Mouse (Mus musculus): ENCODE measurements around the gene Ptger1. TPM values are rescaled to one million over a fixed set of nuclear protein-coding genes. Genes with fewer than 3 reads are reported as not detected.

Ptger1 gene
- total RNA-seq, 2 experiments from 2014 or later: 0.44 to 0.53 TPM

GRCm38 (mm10) chr8:83693609-83694236 lies 27.2 kb downstream of the Ptger1 start:
- intact Hi-C loops (cut with DNase I): no loop called here
- peak in 1 of 2 experiments; percentile 28 for DNase-seq

DNA sequence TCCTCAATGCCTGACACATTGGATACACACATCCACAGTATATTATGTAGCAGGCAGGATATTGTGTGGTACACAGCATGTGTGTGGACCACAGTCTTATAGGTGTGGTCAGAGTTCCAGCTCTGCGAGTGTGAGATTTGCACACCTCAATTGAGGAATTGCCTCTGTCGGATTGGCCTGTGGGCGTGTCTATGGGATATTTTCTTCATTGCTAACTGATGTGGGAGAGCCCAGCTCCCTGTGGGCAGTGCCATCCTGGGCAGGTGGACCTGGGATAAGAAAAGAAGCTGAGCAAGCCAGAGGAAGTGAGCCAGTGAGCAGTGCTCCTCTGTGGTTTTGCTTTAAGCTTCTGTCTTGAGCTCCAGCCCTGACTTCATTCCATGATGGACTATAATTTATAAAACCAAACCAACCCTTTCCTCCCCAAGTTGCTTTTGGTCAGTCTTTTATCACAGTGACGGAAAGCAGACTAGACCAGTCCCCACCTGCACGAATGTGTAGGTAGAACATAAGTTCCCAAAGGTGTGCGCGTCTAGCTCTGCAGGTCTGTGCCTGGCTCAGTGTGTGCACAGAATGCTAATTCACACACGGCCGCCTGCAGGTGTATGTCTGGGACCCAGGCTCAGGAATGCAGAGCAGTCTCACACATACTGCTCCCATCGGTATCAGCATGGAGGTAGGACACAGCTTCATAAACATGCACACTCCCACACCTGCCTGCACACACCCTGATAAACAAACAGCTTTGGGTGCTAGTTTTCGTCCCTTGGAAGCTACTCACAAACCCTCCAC lies 28.1 kb downstream of the Ptger1 start:
- intact Hi-C loops (cut with DNase I): loop anchor here (5.0 kb wide), 1 partner anchor 32 kb away; no protein-coding TSS in a partner anchor
- no peak for DNase-seq

GRCm38 (mm10) chr8:83695351-83696106 lies 29.1 kb downstream of the Ptger1 start:
- intact Hi-C loops (cut with DNase I): loop anchor here (5.0 kb wide), 1 partner anchor 33 kb away; no protein-coding TSS in a partner anchor
- DNase-seq: peak; percentile 31 to 35

- peak; percentile 51 to 56 for DNase-seq
- intact Hi-C loops (cut with DNase I): loop anchor here (2.0 to 5.0 kb wide), 2 partner anchors 17 to 35 kb away; partner anchors contain the start of gene Ddx39
Measured at GRCm38 (mm10) chr8:83697374-83698220, 31.1 kb downstream of the Ptger1 start.

- intact Hi-C loops (cut with DNase I): loop anchor here (2.0 to 5.0 kb wide), 2 partner anchors 17 to 36 kb away; partner anchors contain the start of gene Ddx39
- DNase-seq: peak; percentile 37 to 43
Measured at GRCm38 (mm10) chr8:83698291-83698660, 31.8 kb downstream of the Ptger1 start.

- intact Hi-C loops (cut with DNase I): loop anchor here (2.0 to 5.0 kb wide), 2 partner anchors 16 to 37 kb away; partner anchors contain the start of gene Ddx39
- peak; percentile 83 to 88 for DNase-seq
Measured at GRCm38 (mm10) chr8:83698661-83699453, 32.4 kb downstream of the Ptger1 start, which contains the start of gene Pkn1. Pkn1 (minus strand) TSS chr8:83699179.

- intact Hi-C loops (cut with DNase I): loop anchor here (2.0 to 5.0 kb wide), 2 partner anchors 15 to 37 kb away; partner anchors contain the start of gene Ddx39
- no peak for DNase-seq
Measured at GRCm38 (mm10) chr8:83699566-83699965, 33.1 kb downstream of the Ptger1 start.

GRCm38 (mm10) chr8:83700423-83701085 lies 34.1 kb downstream of the Ptger1 start:
- intact Hi-C loops (cut with DNase I): no loop called here
- DNase-seq: no peak

GRCm38 (mm10) chr8:83703426-83703825 lies 36.9 kb downstream of the Ptger1 start:
- intact Hi-C loops (cut with DNase I): no loop called here
- DNase-seq: no peak

- intact Hi-C loops (cut with DNase I): no loop called here
- no peak for DNase-seq
Measured at GRCm38 (mm10) chr8:83706411-83706810, 39.9 kb downstream of the Ptger1 start.

DNA sequence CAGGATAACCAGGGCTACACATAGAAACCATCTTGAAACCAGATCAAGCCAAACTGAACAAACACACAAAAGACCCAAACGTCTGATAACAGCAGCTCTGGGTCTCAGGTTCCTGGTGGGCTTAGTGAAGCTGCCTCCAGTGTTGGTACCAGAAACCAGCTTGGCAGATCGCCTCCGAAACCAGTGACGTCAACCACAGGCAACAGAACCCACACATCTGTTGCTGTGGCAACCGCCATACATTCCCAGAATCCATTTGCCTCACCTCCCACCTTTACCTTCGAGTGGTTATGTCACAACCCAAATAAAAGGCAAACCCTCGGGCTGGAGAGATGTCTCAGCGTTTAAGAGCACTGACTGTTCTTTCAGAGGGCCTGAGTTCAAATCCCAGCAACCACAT lies 41.1 kb downstream of the Ptger1 start:
- no peak for DNase-seq
- intact Hi-C loops (cut with DNase I): no loop called here

- no peak for DNase-seq
- intact Hi-C loops (cut with DNase I): loop anchor here (2.0 kb wide), 1 partner anchor 16 kb away; the partner anchor contains the start of gene Pkn1
Measured at GRCm38 (mm10) chr8:83714676-83715030, 48.2 kb downstream of the Ptger1 start.

- intact Hi-C loops (cut with DNase I): loop anchor here (2.0 kb wide), 1 partner anchor 16 kb away; the partner anchor contains the start of gene Pkn1
- DNase-seq: peak; percentile 92 to 94
Measured at GRCm38 (mm10) chr8:83715031-83715690, 48.7 kb downstream of the Ptger1 start, which contains the start of gene Ddx39. Ddx39 (plus strand) TSS chr8:83715177.

GRCm38 (mm10) chr8:83715771-83716170 lies 49.3 kb downstream of the Ptger1 start:
- no peak for DNase-seq
- intact Hi-C loops (cut with DNase I): loop anchor here (2.0 kb wide), 1 partner anchor 17 kb away; the partner anchor contains the start of gene Pkn1

- intact Hi-C loops (cut with DNase I): no loop called here
- DNase-seq: no peak
Measured at GRCm38 (mm10) chr8:83716563-83716962, 50.1 kb downstream of the Ptger1 start.

DNA sequence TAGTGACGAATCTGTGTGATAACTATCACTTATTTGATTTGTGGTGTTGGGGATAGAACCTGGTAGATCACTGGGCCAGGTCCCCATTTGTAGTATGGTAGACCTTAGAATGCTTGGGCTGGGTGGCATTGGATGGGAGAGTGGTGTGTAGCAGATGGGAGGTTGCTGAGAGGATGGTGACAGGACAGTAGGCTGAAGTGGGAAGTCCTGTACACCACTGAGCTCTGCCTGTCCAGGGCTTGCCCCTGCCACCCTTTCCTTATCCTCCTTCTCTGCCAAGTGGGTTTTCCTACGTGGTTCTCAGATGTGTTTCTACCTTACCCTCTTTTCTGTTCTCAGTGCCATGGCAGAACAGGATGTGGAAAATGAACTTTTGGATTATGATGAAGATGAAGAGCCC lies 52.6 kb downstream of the Ptger1 start:
- no peak for DNase-seq
- intact Hi-C loops (cut with DNase I): no loop called here

DNA sequence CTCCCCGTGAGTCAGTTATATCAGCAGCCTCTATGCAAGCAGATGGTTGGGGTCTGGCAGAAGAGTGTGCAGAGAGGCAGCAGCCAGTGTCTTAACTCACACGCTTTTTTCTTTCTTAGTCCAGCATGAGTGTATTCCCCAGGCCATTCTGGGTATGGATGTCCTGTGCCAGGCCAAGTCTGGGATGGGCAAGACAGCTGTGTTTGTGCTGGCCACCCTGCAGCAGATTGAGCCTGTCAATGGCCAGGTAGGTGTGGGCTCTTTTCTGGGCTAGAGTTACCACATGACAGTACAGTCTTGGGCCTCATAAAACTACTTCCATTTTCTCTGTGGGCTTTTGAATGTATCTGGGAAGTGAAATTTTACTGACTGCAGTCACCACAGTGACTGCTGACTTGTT lies 53.2 kb downstream of the Ptger1 start:
- no peak for DNase-seq
- intact Hi-C loops (cut with DNase I): loop anchor here (10.0 kb wide), 1 partner anchor 55 kb away; the partner anchor contains the start of gene Ptger1

Measured in heart, postnatal 14 days (tissue).